Mouse (Mus musculus): ENCODE measurements around the gene Psmb10. TPM values are rescaled to one million over a fixed set of nuclear protein-coding genes. Genes with fewer than 3 reads are reported as not detected.

Gene Psmb10
- polyA plus RNA-seq, 1 experiment from 2014 or later, result 64.3 TPM

GRCm38 (mm10) chr8:105890870-105891269 is 47.4 kb downstream of the Psmb10 start:
- H3K4me3 ChIP-seq, result no peak overlapping the region
- no peak overlapping the region for H3K9ac ChIP-seq
- 90% methylated on average over 6 of the region's 6 CpGs for WGBS
- H3K36me3 ChIP-seq (replicated peaks), result peaks cover 64% of the 10 kb centered on the region
- no peak for ATAC-seq (replicated peaks)
- peaks cover 6% of the 10 kb centered on the region; the same call in 1 of the 2 replicates for H3K4me1 ChIP-seq
- H3K27ac ChIP-seq, result no peak overlapping the region
- no peak overlapping the region for H3K4me2 ChIP-seq
- no peaks in the 10 kb centered on the region for H3K27me3 ChIP-seq (replicated peaks)
- no peaks in the 10 kb centered on the region for H3K9me3 ChIP-seq

DNA sequence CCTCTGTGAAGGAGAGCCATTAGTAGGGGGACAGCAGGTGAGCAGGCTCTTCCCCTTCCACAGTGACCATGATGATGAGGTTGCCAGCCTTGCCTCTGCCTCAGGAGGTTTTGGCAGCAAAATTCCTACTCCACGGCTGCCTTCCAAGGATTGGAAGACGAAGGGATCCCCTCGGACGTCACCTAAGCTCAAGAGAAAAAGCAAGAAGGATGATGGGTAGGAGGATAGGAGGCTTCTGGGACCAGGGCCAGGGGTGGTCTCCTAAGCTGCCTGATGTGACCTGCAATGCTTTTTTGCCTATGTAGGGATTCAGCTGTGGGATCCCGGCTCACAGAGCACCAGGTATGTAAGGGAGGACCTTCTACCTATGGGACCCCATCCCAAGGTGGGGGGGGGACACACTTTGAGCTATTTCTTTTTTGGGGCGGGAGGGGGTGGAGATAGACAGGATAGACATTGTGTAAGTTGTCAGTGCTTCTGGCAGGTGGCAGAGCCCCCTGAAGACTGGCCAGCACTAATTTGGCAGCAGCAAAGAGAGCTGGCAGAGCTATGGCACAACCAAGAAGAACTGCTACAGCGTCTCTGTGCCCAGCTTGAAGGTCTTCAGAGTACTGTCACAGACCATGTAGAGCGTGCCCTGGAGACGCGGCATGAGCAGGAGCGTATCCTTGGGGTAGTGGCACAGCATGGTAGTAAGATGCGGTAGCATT is 48.3 kb downstream of the Psmb10 start:
- ATAC-seq (replicated peaks), result no peak
- H3K27ac ChIP-seq, result no peak overlapping the region
- WGBS, result 92% methylated on average over 12 of the region's 12 CpGs

More for the DNA sequence above, 48.3 kb downstream of the Psmb10 start:
- no peaks in the 10 kb centered on the region for H3K27me3 ChIP-seq (replicated peaks)
- no peak overlapping the region for H3K4me3 ChIP-seq
- H3K9me3 ChIP-seq, result no peaks in the 10 kb centered on the region
- peaks cover 6% of the 10 kb centered on the region; the same call in 1 of the 2 replicates for H3K4me1 ChIP-seq
- no peak overlapping the region for H3K4me2 ChIP-seq
- peaks cover 74% of the 10 kb centered on the region for H3K36me3 ChIP-seq (replicated peaks)
- H3K9ac ChIP-seq, result no peak overlapping the region

Small RNA genes lying within 50 kb of the gene (microRNA-seq; reads per million reads assigned to microRNA genes)
- gene Mir7074, result not detected

Other genes with a start within 250 kb of the Psmb10 start
- gene Acd, start 237.3 kb downstream of the Psmb10 start, polyA plus RNA-seq (2015; fragmentation: Nextera tagmentation; extraction: Ambion mirVana), result 104 and 106 TPM in 2 replicates
- gene Pard6a, start 237.3 kb downstream of the Psmb10 start, polyA plus RNA-seq (2015; fragmentation: Nextera tagmentation; extraction: Ambion mirVana), result 51.6 and 51.8 TPM in 2 replicates
- gene 4933405L10Rik, start 230.8 kb downstream of the Psmb10 start, polyA plus RNA-seq (2015; fragmentation: Nextera tagmentation; extraction: Ambion mirVana), result 0.28 and 0.43 TPM in 2 replicates
- 12.9 and 16.1 TPM in 2 replicates for gene Enkd1, start 230.2 kb downstream of the Psmb10 start, polyA plus RNA-seq (2015; fragmentation: Nextera tagmentation; extraction: Ambion mirVana)
- gene Gfod2, start 179.8 kb downstream of the Psmb10 start, polyA plus RNA-seq (2015; fragmentation: Nextera tagmentation; extraction: Ambion mirVana), result 90.3 and 100 TPM in 2 replicates
- gene Ranbp10, start 111.1 kb downstream of the Psmb10 start, polyA plus RNA-seq (2015; fragmentation: Nextera tagmentation; extraction: Ambion mirVana), result 11.8 and 13.6 TPM in 2 replicates
- 0.64 and 1.0 TPM in 2 replicates for gene Tsnaxip1, start 110.7 kb downstream of the Psmb10 start, polyA plus RNA-seq (2015; fragmentation: Nextera tagmentation; extraction: Ambion mirVana)
- gene Cenpt, start 85.2 kb downstream of the Psmb10 start, polyA plus RNA-seq (2015; fragmentation: Nextera tagmentation; extraction: Ambion mirVana), result 55.2 and 58.7 TPM in 2 replicates
- gene Thap11, start 83.3 kb downstream of the Psmb10 start, polyA plus RNA-seq (2015; fragmentation: Nextera tagmentation; extraction: Ambion mirVana), result 56.2 and 58.6 TPM in 2 replicates
- gene Nutf2, start 77.9 kb downstream of the Psmb10 start, polyA plus RNA-seq (2015; fragmentation: Nextera tagmentation; extraction: Ambion mirVana), result 148 and 152 TPM in 2 replicates
- gene Edc4, start 57.6 kb downstream of the Psmb10 start, polyA plus RNA-seq (2015; fragmentation: Nextera tagmentation; extraction: Ambion mirVana), result 52.9 and 61.9 TPM in 2 replicates
- 0.30 TPM in 1 of 2 replicates, not detected in the other for gene Nrn1l, start 44.9 kb downstream of the Psmb10 start, polyA plus RNA-seq (2015; fragmentation: Nextera tagmentation; extraction: Ambion mirVana)
- 11.6 and 13.7 TPM in 2 replicates for gene Pskh1, start 38.0 kb downstream of the Psmb10 start, polyA plus RNA-seq (2015; fragmentation: Nextera tagmentation; extraction: Ambion mirVana)
- gene Ctrl, start 4.6 kb downstream of the Psmb10 start, polyA plus RNA-seq (2015; fragmentation: Nextera tagmentation; extraction: Ambion mirVana), result 5.4 and 5.5 TPM in 2 replicates
- gene Lcat, start 4.9 kb upstream of the Psmb10 start, polyA plus RNA-seq (2015; fragmentation: Nextera tagmentation; extraction: Ambion mirVana), result 1.6 and 2.0 TPM in 2 replicates
- gene Slc12a4, start 27.7 kb upstream of the Psmb10 start, polyA plus RNA-seq (2015; fragmentation: Nextera tagmentation; extraction: Ambion mirVana), result 7.5 and 9.1 TPM in 2 replicates
- gene Dpep3, start 41.0 kb upstream of the Psmb10 start, polyA plus RNA-seq (2015; fragmentation: Nextera tagmentation; extraction: Ambion mirVana), result not detected in 2 replicates
- gene Dus2, start 52.9 kb upstream of the Psmb10 start, polyA plus RNA-seq (2015; fragmentation: Nextera tagmentation; extraction: Ambion mirVana), result 29.0 and 30.8 TPM in 2 replicates
- 0.21 and 0.26 TPM in 2 replicates for gene Dpep2nb, start 67.5 kb upstream of the Psmb10 start, polyA plus RNA-seq (2015; fragmentation: Nextera tagmentation; extraction: Ambion mirVana)
- 22.9 and 23.8 TPM in 2 replicates for gene Ddx28, start 73.4 kb upstream of the Psmb10 start, polyA plus RNA-seq (2015; fragmentation: Nextera tagmentation; extraction: Ambion mirVana)
- gene Nfatc3, start 120.4 kb upstream of the Psmb10 start, polyA plus RNA-seq (2015; fragmentation: Nextera tagmentation; extraction: Ambion mirVana), result 3.7 and 3.8 TPM in 2 replicates
- gene Esrp2, start 198.5 kb upstream of the Psmb10 start, polyA plus RNA-seq (2015; fragmentation: Nextera tagmentation; extraction: Ambion mirVana), result 0.37 and 0.38 TPM in 2 replicates
- gene Pla2g15, start 212.0 kb upstream of the Psmb10 start, polyA plus RNA-seq (2015; fragmentation: Nextera tagmentation; extraction: Ambion mirVana), result 23.3 and 24.3 TPM in 2 replicates
- gene Slc7a6, start 230.4 kb upstream of the Psmb10 start, polyA plus RNA-seq (2015; fragmentation: Nextera tagmentation; extraction: Ambion mirVana), result 62.7 and 65.0 TPM in 2 replicates